Mouse (Mus musculus) heart, postnatal 36 days (tissue): ENCODE measurements around the gene Pakap. TPM values are rescaled to one million over a fixed set of nuclear protein-coding genes. Genes with fewer than 3 reads are reported as not detected.

Source experiments
- DNase-seq, 2 experiments: peaks; one replicate each; pipeline ENCODE4 v3.0.0; 2021 to 2022
- intact Hi-C: fragments of 180-260 bp; cut with DNase I; formaldehyde crosslinking; loops from one replicate; pipeline ENCODE4 v1.15.1; 2025
- total RNA-seq, 2 experiments: library from RNA; stranded (reverse); gene quantifications; 2 replicates each; pipeline ENCODE4 v1.2.3; 2021

Pakap gene
- total RNA-seq, 2 experiments from 2014 or later, result 33.1 to 33.7 TPM

GRCm38 (mm10) chr4:57851731-57852130, 283.8 kb downstream of the Pakap start:
- intact Hi-C loops, result no loop called here

GRCm38 (mm10) chr4:57852461-57853040, 284.6 kb downstream of the Pakap start:
- no peak for DNase-seq
- intact Hi-C loops, result no loop called here

More at GRCm38 (mm10) chr4:57851731-57852130, 283.8 kb downstream of the Pakap start:
- no peak for DNase-seq

GRCm38 (mm10) chr4:57854181-57854580, 286.2 kb downstream of the Pakap start:
- DNase-seq, result no peak
- intact Hi-C loops, result no loop called here

GRCm38 (mm10) chr4:57855281-57855941, 287.4 kb downstream of the Pakap start:
- no peak for DNase-seq
- intact Hi-C loops, result no loop called here

- intact Hi-C loops, result no loop called here
- no peak for DNase-seq
Observed at GRCm38 (mm10) chr4:57856673-57857072, 288.7 kb downstream of the Pakap start.

- peak; percentile 59 to 65 for DNase-seq
- intact Hi-C loops, result loop anchor here (1.0 to 5.0 kb wide), 2 partner anchors 13 to 78 kb away; no protein-coding TSS in a partner anchor
Observed at GRCm38 (mm10) chr4:57860204-57860611, 292.2 kb downstream of the Pakap start.

GRCm38 (mm10) chr4:57861166-57861565, 293.2 kb downstream of the Pakap start:
- DNase-seq, result no peak
- intact Hi-C loops, result loop anchor here (5.0 kb wide), 1 partner anchor 79 kb away; no protein-coding TSS in a partner anchor

- DNase-seq, result no peak
- intact Hi-C loops, result loop anchor here (5.0 kb wide), 1 partner anchor 80 kb away; no protein-coding TSS in a partner anchor
Observed at GRCm38 (mm10) chr4:57861856-57862255, 293.9 kb downstream of the Pakap start.

GRCm38 (mm10) chr4:57862269-57862986, 294.4 kb downstream of the Pakap start:
- DNase-seq, result no peak
- intact Hi-C loops, result loop anchor here (5.0 kb wide), 1 partner anchor 80 kb away; no protein-coding TSS in a partner anchor

- intact Hi-C loops, result no loop called here
- peak in 1 of 2 experiments; percentile 50 for DNase-seq
Observed at GRCm38 (mm10) chr4:57866088-57866487, 298.1 kb downstream of the Pakap start.

GRCm38 (mm10) chr4:57866990-57867389, 299.0 kb downstream of the Pakap start:
- no peak for DNase-seq
- intact Hi-C loops, result no loop called here

- intact Hi-C loops, result no loop called here
- no peak for DNase-seq
Observed at GRCm38 (mm10) chr4:57867454-57867853, 299.5 kb downstream of the Pakap start.

GRCm38 (mm10) chr4:57879137-57879536, 311.2 kb downstream of the Pakap start:
- intact Hi-C loops, result no loop called here
- DNase-seq, result no peak

GRCm38 (mm10) chr4:57879804-57880357, 311.9 kb downstream of the Pakap start:
- intact Hi-C loops, result loop anchor here (2.0 to 5.0 kb wide), 3 partner anchors 98 to 207 kb away; no protein-coding TSS in a partner anchor
- peak; percentile 81 to 89 for DNase-seq

GRCm38 (mm10) chr4:57883520-57884421, 315.8 kb downstream of the Pakap start:
- intact Hi-C loops, result loop anchor here (1.0 to 5.0 kb wide), 3 partner anchors 15 to 161 kb away; no protein-coding TSS in a partner anchor
- DNase-seq, result peak in 1 of 2 experiments; percentile 15

- DNase-seq, result no peak
- intact Hi-C loops, result loop anchor here (5.0 kb wide), 2 partner anchors 102 to 162 kb away; no protein-coding TSS in a partner anchor
Observed at GRCm38 (mm10) chr4:57884511-57884910, 316.5 kb downstream of the Pakap start.

- intact Hi-C loops, result no loop called here
- DNase-seq, result no peak
Observed at GRCm38 (mm10) chr4:57885186-57885585, 317.2 kb downstream of the Pakap start.

GRCm38 (mm10) chr4:57886066-57886887, 318.3 kb downstream of the Pakap start:
- peak in 1 of 2 experiments; percentile 33 for DNase-seq
- intact Hi-C loops, result no loop called here

- intact Hi-C loops, result no loop called here
- no peak for DNase-seq
Observed at GRCm38 (mm10) chr4:57886888-57887230, 318.9 kb downstream of the Pakap start.
